Mouse (Mus musculus) limb, embryonic 14.5 days (tissue): ENCODE data around the gene Trabd. TPM values are rescaled to one million over a fixed set of nuclear protein-coding genes. Genes with fewer than 3 reads are reported as not detected.

Experiments used
- ATAC-seq: fragments of 200-750 bp; cut with Nextera tagmentation; 2 replicates; pipeline ENCODE4 v1.8.0; 2017; ENCODE audit warnings: low read depth, moderate number of reproducible peaks, moderate TSS enrichment; ENCODE audit not compliant: low FRiP score
- DNase-seq: peaks from one replicate; pipeline ENCODE4 v3.0.0-alpha.2; 2015; ENCODE audit warnings: low spot score
- H3K27ac ChIP-seq: fragments of 300-500 bp; sonication (generic); replicated peaks from 2 replicates; pipeline ENCODE4 v1.5.1; 2014; ENCODE audit warnings: low read depth, mild to moderate bottlenecking, low read length, moderate library complexity, mixed read lengths
- H3K27me3 ChIP-seq: fragments of 300-500 bp; sonication (generic); 2 replicates; pipeline ENCODE4 v1.6.1; 2014; ENCODE audit warnings: low read length, mixed read lengths; ENCODE audit not compliant: control insufficient read depth, insufficient read depth
- H3K36me3 ChIP-seq: fragments of 300-500 bp; sonication (generic); 2 replicates; pipeline ENCODE4 v1.6.1; 2014; ENCODE audit warnings: mild to moderate bottlenecking, low read length, moderate library complexity, mixed read lengths; ENCODE audit not compliant: control insufficient read depth, insufficient read depth
- H3K4me1 ChIP-seq: fragments of 300-500 bp; sonication (generic); 2 replicates; pipeline ENCODE4 v1.6.1; 2014; ENCODE audit warnings: antibody characterized with exemption, low read length, mixed read lengths; ENCODE audit not compliant: control insufficient read depth, insufficient read depth
- H3K4me2 ChIP-seq: fragments of 300-500 bp; sonication (generic); replicated peaks from 2 replicates; pipeline ENCODE4 v1.6.1; 2014; ENCODE audit warnings: low read depth, mild to moderate bottlenecking, low read length, moderate library complexity; ENCODE audit not compliant: severe bottlenecking
- H3K4me3 ChIP-seq: fragments of 300-500 bp; sonication (generic); replicated peaks from 2 replicates; pipeline ENCODE4 v1.5.1; 2014; ENCODE audit warnings: low read length
- H3K9ac ChIP-seq: fragments of 300-500 bp; sonication (generic); 2 replicates; pipeline ENCODE4 v1.6.1; 2014; ENCODE audit warnings: mild to moderate bottlenecking, low read depth, low read length, moderate library complexity; ENCODE audit not compliant: severe bottlenecking
- H3K9me3 ChIP-seq: fragments of 300-500 bp; sonication (generic); 2 replicates; pipeline ENCODE4 v1.6.1; 2016; ENCODE audit warnings: low read length; ENCODE audit not compliant: control insufficient read depth
- POLR2A ChIP-seq: fragments of 200-500 bp; IDR thresholded peaks from 2 replicates; pipeline ENCODE4 v1.8.0; 2012; ENCODE audit warnings: inconsistent platforms, mild to moderate bottlenecking, moderate library complexity, borderline replicate concordance; ENCODE audit not compliant: insufficient read depth, insufficient read length; ENCODE audit errors: extremely low read depth
- WGBS: fragments of 180-500 bp; shearing (Covaris S2); extraction: QIAGEN DNeasy Blood & Tissue Kit; methylation state at CpG from one replicate; pipeline ENCODE4 v1.1.7; 2014; 5-methylcytosine and 5-hydroxymethylcytosine counted together
- polyA plus RNA-seq, 2 experiments: library from polyadenylated mRNA; depleted of rRNA in 1 of 2; stranded (reverse) in 1 of 2; unstranded in 1 of 2; fragments of >200 nt; fragmentation: Nextera tagmentation in 1 of 2; extraction: Ambion mirVana in 1 of 2; gene quantifications; 2 replicates each; pipeline versions ENCODE4 v1.2.1 to v1.2.3; 2012 to 2014

The Trabd gene
- polyA plus RNA-seq, 2 experiments, result 43.5 to 47.8 TPM

GRCm38 (mm10) chr15:89070606-89071005, 4.3 kb upstream of the Trabd start:
- no peaks in the 10 kb centered on the region for H3K9me3 ChIP-seq

DNA sequence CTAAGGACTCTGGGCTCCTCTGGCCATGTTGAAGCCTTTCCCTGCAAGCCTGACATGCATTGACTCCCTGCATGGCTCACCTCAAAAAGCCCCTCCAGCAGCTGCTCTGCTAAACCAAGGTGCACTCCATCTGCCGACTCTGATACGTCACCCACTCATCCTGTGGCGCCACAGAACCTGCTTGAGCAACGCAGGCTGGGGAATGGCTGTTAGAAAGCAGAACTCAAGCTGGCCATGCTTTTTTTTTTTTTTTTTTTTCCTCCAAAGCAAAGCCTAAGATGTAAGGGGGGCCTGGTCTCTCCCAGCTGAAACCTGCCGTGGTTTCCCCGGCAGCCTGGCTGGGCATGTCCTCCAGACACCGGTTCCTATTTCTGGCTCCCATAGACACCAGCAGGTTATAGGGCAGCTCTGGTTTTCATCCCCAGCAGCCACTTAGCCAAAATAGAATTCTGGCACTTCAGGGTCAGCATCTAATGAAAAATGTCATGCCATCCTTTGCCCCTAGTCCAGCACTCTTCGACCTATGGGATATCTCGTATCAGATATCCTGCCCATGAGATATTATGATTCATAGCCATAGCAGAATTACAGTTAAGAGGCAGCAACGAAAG, 826 bp upstream of the Trabd start:
- TF ChIP-seq POLR2A, result no peak
- ATAC-seq, result no peak
- H3K36me3 ChIP-seq, result 0 out of 2 replicates have a peak, but pooled peaks cover 3% of the 10 kb centered on the region
- H3K4me3 ChIP-seq, result no peak overlapping the region
- no peak for DNase-seq
- peaks cover 28% of the 10 kb centered on the region for H3K4me1 ChIP-seq
- no peaks in the 10 kb centered on the region for H3K9me3 ChIP-seq
- no peak overlapping the region for H3K27ac ChIP-seq
- 42% methylated on average over 10 of the region's 10 CpGs for WGBS
- H3K4me2 ChIP-seq, result no peak overlapping the region
- H3K27me3 ChIP-seq, result no peaks in the 10 kb centered on the region
- no peak overlapping the region for H3K9ac ChIP-seq

More at GRCm38 (mm10) chr15:89070606-89071005, 4.3 kb upstream of the Trabd start:
- Histone ChIP-seq H3K4me3 (no peak overlapping the region), H3K36me3 (no peaks in the 10 kb centered on the region), H3K27me3 (peaks cover 27% of the 10 kb centered on the region), H3K4me2 (no peak overlapping the region), H3K4me1 (peaks cover 9% of the 10 kb centered on the region), H3K27ac (no peak overlapping the region), H3K9ac (no peak overlapping the region)
- DNase-seq (no peak), ATAC-seq (no peak)
- no peak for TF ChIP-seq POLR2A
- 68% methylated on average over 24 of the region's 24 CpGs for WGBS

GRCm38 (mm10) chr15:89075478-89076147, 689 bp downstream of the Trabd start:
- DNase-seq, result peak; percentile 90
- H3K27me3 ChIP-seq, result no peaks in the 10 kb centered on the region
- peak; percentile 52; the same call in 1 of the 2 replicates for TF ChIP-seq POLR2A
- H3K9me3 ChIP-seq, result no peaks in the 10 kb centered on the region
- peak; percentile 96 for ATAC-seq
- under 1% methylated on average over 31 of the region's 59 CpGs for WGBS
- H3K4me2 ChIP-seq, result peak overlapping the region; percentile 88
- peaks cover 28% of the 10 kb centered on the region for H3K4me1 ChIP-seq
- peaks cover 9% of the 10 kb centered on the region; the same call in 1 of the 2 replicates for H3K36me3 ChIP-seq
- peak overlapping the region; percentile 89 for H3K9ac ChIP-seq
- peak overlapping the region; percentile 76 for H3K27ac ChIP-seq
- peak overlapping the region; percentile 80 for H3K4me3 ChIP-seq

- H3K27ac ChIP-seq, result peak overlapping the region; percentile 76
- peaks cover 15% of the 10 kb centered on the region for H3K36me3 ChIP-seq
- peak overlapping the region; percentile 88 for H3K4me2 ChIP-seq
- no peak for DNase-seq
- WGBS, result 0% methylated on average over 17 of the region's 39 CpGs
- no peaks in the 10 kb centered on the region for H3K27me3 ChIP-seq
- peak overlapping the region; percentile 80 for H3K4me3 ChIP-seq
- no peaks in the 10 kb centered on the region for H3K9me3 ChIP-seq
- ATAC-seq, result peak; percentile 38; the same call in 1 of the 2 replicates
- no peak for TF ChIP-seq POLR2A
- H3K4me1 ChIP-seq, result peaks cover 28% of the 10 kb centered on the region
- peak overlapping the region; percentile 89 for H3K9ac ChIP-seq
Measured at GRCm38 (mm10) chr15:89076156-89076731, 1.3 kb downstream of the Trabd start.

DNA sequence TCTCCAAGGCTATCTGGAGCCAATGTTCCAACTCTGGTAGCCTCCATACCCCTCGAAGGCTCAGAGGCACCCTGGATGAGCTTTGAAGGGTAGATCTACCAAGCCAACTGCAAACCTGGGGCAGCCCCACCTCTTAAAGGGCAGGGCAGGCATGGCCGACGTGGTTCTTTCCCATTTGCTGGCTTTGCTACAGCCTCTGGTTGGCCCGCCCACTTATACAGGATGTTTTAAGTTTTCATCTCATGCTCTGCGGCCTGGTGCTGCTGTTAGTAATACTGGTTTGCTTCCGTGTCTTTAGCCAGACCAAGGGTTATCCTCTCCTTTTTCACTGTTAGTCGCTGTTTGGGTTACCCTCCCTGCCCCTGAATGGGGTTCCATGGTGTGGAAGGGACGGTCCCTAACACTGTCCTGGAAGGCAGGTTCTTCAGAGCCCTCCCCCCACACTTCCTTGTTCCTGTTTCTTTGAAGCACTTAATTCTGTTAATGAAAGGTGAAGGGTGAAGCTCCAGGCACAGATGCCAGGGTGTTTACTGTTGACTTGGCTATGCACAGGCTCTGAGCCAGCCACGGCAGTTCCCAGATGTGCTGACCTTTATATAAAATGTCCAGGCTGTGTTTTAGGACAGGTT, 3.4 kb downstream of the Trabd start:
- no peak overlapping the region for H3K27ac ChIP-seq
- TF ChIP-seq POLR2A, result no peak
- peak overlapping the region; percentile 88; the same call in 1 of the 2 replicates for H3K4me2 ChIP-seq
- DNase-seq (no peak), ATAC-seq (no peak)
- peaks cover 36% of the 10 kb centered on the region for H3K36me3 ChIP-seq
- H3K9me3 ChIP-seq, result no peaks in the 10 kb centered on the region
- peaks cover 28% of the 10 kb centered on the region for H3K4me1 ChIP-seq
- 0 out of 2 replicates have a peak overlapping the region, but pooled peaks have one; percentile 89 for H3K9ac ChIP-seq
- no peaks in the 10 kb centered on the region for H3K27me3 ChIP-seq
- no peak overlapping the region for H3K4me3 ChIP-seq
- 42% methylated on average over 9 of the region's 9 CpGs for WGBS
